ENCODE assay signal across 20 mouse cellular contexts in genomic region chr2:117146026-117146425, GRCm38 (mm10).
"Had no signal": no experiment of that assay in that cellular context is flagged by ENCODE, and none has a peak within 500 bp of the region (broad histone marks: within the 10 kb centered on the region; RNA-seq: fewer than 3 reads in every experiment).

No protein-coding gene starts in this region.

- H3K27ac ChIP-seq: kidney, embryonic 15.5 days; limb, embryonic 10.5 days; limb, embryonic 13.5 days; liver, embryonic 12.5 days; liver, embryonic 15.5 days; lung, embryonic 15.5 days; midbrain, embryonic 12.5 days; midbrain, embryonic 15.5 days; stomach, embryonic 15.5 days had no signal

- H3K27me3 ChIP-seq: kidney, embryonic 15.5 days; limb, embryonic 13.5 days; liver, embryonic 12.5 days; liver, embryonic 15.5 days; lung, embryonic 15.5 days; midbrain, embryonic 12.5 days; midbrain, embryonic 15.5 days; stomach, embryonic 15.5 days had no signal

- H3K36me3 ChIP-seq: kidney, embryonic 15.5 days; limb, embryonic 10.5 days; limb, embryonic 13.5 days; liver, embryonic 12.5 days; liver, embryonic 15.5 days; lung, embryonic 15.5 days; midbrain, embryonic 12.5 days; midbrain, embryonic 15.5 days; stomach, embryonic 15.5 days had no signal

- H3K4me3 ChIP-seq: kidney, embryonic 15.5 days; limb, embryonic 10.5 days; limb, embryonic 13.5 days; liver, embryonic 12.5 days; liver, embryonic 15.5 days; lung, embryonic 15.5 days; midbrain, embryonic 12.5 days; midbrain, embryonic 15.5 days; stomach, embryonic 15.5 days had no signal

- H3K4me1 ChIP-seq: limb, embryonic 10.5 days had no signal

- ATAC-seq: liver, embryonic 12.5 days; midbrain, embryonic 15.5 days had no signal

- H3K9ac ChIP-seq: kidney, embryonic 15.5 days; limb, embryonic 13.5 days; liver, embryonic 12.5 days; liver, embryonic 15.5 days; lung, embryonic 15.5 days; midbrain, embryonic 12.5 days; midbrain, embryonic 15.5 days; stomach, embryonic 15.5 days had no signal

- H3K9me3 ChIP-seq: kidney, embryonic 15.5 days; limb, embryonic 10.5 days; limb, embryonic 13.5 days; liver, embryonic 12.5 days; liver, embryonic 15.5 days; lung, embryonic 15.5 days; midbrain, embryonic 12.5 days; midbrain, embryonic 15.5 days; stomach, embryonic 15.5 days had no signal

- H3K4me2 ChIP-seq: kidney, embryonic 15.5 days; limb, embryonic 13.5 days; liver, embryonic 12.5 days; liver, embryonic 15.5 days; lung, embryonic 15.5 days; midbrain, embryonic 12.5 days; midbrain, embryonic 15.5 days; stomach, embryonic 15.5 days had no signal

- DNase-seq: kidney, adult 11 months; kidney, adult 8-10 months; kidney, postnatal 10 days; kidney, postnatal 36 days; liver; lung, adult 18-20 months; lung, postnatal 14 days; right cerebral cortex, adult 18-20 months; right cerebral cortex, postnatal 14 days; right cerebral cortex, postnatal 4 days; thymus, postnatal 25 days had no signal
